Mouse (Mus musculus): Measurements from ENCODE around the gene Hectd1. TPM values are rescaled to one million over a fixed set of nuclear protein-coding genes. Genes with fewer than 3 reads are reported as not detected.

Hectd1 gene
- total RNA-seq, 2 experiments from 2014 or later = 84.3 to 90.9 TPM

DNA sequence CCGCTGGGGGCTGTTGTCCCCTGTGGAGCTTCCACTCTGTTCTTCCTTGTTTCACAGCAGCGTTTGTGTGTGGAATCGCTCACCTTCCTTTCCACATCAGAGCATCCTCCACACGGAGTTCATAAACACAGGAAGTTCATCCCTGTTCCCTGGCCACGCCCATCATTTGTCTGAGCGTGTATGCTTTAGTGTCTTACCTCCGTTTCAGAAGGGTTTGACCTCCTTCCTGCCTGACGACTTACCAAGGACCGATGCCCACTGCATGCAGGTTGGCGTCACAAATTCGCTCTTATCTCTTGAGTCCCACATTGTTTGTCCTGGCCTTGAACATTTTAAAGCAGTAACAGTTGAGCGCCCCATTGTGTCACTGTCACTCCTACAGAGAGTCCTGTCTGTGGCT is 123.6 kb downstream of the Hectd1 start:
- DNase-seq (ENCODE audit: low spot score) = no peak

GRCm38 (mm10) chr12:51704572-51704971 is 124.8 kb downstream of the Hectd1 start:
- DNase-seq (ENCODE audit: low spot score) = no peak

GRCm38 (mm10) chr12:51703859-51704258 is 125.5 kb downstream of the Hectd1 start:
- DNase-seq (ENCODE audit: low spot score) = no peak

DNA sequence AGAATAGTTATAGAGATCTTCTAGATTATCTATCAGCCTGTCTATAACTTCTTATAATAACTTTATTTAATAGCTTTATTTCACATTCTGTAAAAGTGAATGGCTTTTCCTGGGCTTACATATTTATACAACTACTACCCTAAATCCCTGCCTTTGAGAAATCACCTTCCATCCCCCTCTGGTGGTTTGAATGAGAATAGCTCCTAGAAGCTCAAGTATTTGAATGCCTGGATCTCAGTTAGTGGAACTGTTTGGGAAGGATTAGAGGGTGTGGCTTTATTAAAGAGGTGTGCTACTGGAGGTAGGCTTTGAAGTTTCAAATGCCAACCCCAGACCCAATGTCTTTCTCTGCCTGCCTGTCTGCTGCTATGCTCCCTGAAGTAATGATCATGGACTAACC is 127.6 kb downstream of the Hectd1 start:
- DNase-seq (ENCODE audit: low spot score) = no peak

GRCm38 (mm10) chr12:51699623-51700393 is 129.5 kb downstream of the Hectd1 start:
- no peak for DNase-seq (ENCODE audit: low spot score)

GRCm38 (mm10) chr12:51696157-51696556 is 133.2 kb downstream of the Hectd1 start:
- no peak for DNase-seq (ENCODE audit: low spot score)

GRCm38 (mm10) chr12:51694966-51695365 is 134.4 kb downstream of the Hectd1 start:
- DNase-seq (ENCODE audit: low spot score) = no peak

DNA sequence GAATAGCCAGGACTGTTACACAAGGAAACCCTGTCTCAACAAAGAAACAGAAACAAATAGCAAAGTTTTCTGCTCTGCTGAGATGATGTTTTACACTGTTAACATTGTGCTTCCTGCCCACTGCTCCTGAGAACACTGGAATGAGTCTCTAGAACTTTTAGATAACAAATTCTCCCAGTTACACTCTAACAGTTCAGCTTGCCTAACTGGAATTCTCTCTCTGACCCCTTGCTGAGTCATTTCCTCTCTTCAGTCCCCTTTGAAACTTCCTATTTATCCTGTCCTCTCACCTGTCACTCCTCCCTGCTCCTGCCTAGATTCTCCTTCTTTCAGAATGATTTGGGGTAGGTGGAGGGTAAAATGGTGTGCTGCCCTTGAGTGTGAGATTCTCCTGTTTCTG is 135.2 kb downstream of the Hectd1 start:
- DNase-seq (ENCODE audit: low spot score) = no peak

Other genes with a start within 250 kb of the Hectd1 start
- under 1 TPM; 0.14 to 0.24 TPM for gene Coch, start 236.2 kb downstream of the Hectd1 start, total RNA-seq (2021)
- 10 to 100 TPM; 59.6 to 61.8 TPM for gene Ap4s1, start 138.5 kb downstream of the Hectd1 start, total RNA-seq (2021)
- gene Strn3, start 137.6 kb downstream of the Hectd1 start, total RNA-seq (2021) = 100 to 1,000 TPM; 148 to 171 TPM
- gene Heatr5a, start 141.8 kb upstream of the Hectd1 start, total RNA-seq (2021) = 10 to 100 TPM; 22.7 to 27.2 TPM
- gene Dtd2, start 177.0 kb upstream of the Hectd1 start, total RNA-seq (2021) = 1 to 10 TPM; 4.6 to 5.0 TPM
- gene Gpr33, start 198.5 kb upstream of the Hectd1 start, total RNA-seq (2021) = not detected